Mouse (Mus musculus) kidney, adult 2 months (tissue): ENCODE measurements at regions not wholly inside any gene's neighbourhood (a gene's known extent, or its start where the extent isn't known, plus 50 kb on each side); places are given as distances from the start of the nearest gene placed in this dataset.

Experiments
- DNase-seq: peaks from one replicate; pipeline ENCODE4 v3.0.0; 2021
- H3K27ac ChIP-seq: fragments of 200-500 bp; 2 replicates; pipeline ENCODE4 v1.5.1; 2012; ENCODE audit warnings: low read depth, low read length, control low read depth, inconsistent platforms; ENCODE audit not compliant: insufficient read depth
- H3K27me3 ChIP-seq: fragments of 200-500 bp; replicated peaks from 2 replicates; pipeline ENCODE4 v1.6.1; 2012; ENCODE audit warnings: mild to moderate bottlenecking, moderate library complexity, low read length, inconsistent platforms; ENCODE audit not compliant: control insufficient read depth, insufficient read depth
- H3K36me3 ChIP-seq: fragments of 200-500 bp; 2 replicates; pipeline ENCODE4 v1.6.1; 2012; ENCODE audit warnings: mild to moderate bottlenecking, moderate library complexity, low read length, inconsistent platforms; ENCODE audit not compliant: control insufficient read depth, insufficient read depth
- H3K4me1 ChIP-seq: fragments of 200-500 bp; 2 replicates; pipeline ENCODE4 v1.6.1; 2011; ENCODE audit warnings: low read length; ENCODE audit not compliant: control insufficient read depth, insufficient read depth
- H3K4me3 ChIP-seq: fragments of 200-500 bp; 2 replicates; pipeline ENCODE4 v1.5.1; 2011; ENCODE audit warnings: mild to moderate bottlenecking, low read depth, low read length, control low read depth; ENCODE audit not compliant: insufficient read depth
- CTCF ChIP-seq: fragments of 200-500 bp; conservative IDR thresholded peaks from 2 replicates; pipeline ENCODE4 v1.5.1; 2011; ENCODE audit warnings: low read depth, mild to moderate bottlenecking, control low read depth, low read length, moderate library complexity, mixed read lengths; ENCODE audit not compliant: insufficient read depth, insufficient read length
- POLR2A ChIP-seq: fragments of 200-500 bp; IDR thresholded peaks from one replicate; pipeline ENCODE4 v1.6.1; 2011; ENCODE audit warnings: low read depth, low read length, control low read depth
- WGBS: fragments of 180-500 bp; shearing (Covaris S2); methylation state at CpG from one replicate; pipeline ENCODE4 v1.1.7; 2018; 5-methylcytosine and 5-hydroxymethylcytosine counted together

- no peak overlapping the region for H3K4me3 ChIP-seq
- no peak overlapping the region for H3K27ac ChIP-seq
- no peaks in the 10 kb centered on the region for H3K4me1 ChIP-seq
- no peaks in the 10 kb centered on the region for H3K36me3 ChIP-seq
- TF ChIP-seq CTCF (no peak), POLR2A (no peak)
- H3K27me3 ChIP-seq = no peaks in the 10 kb centered on the region
- WGBS = 40% methylated on average over 12 of the region's 12 CpGs
- DNase-seq = no peak
Measured at GRCm38 (mm10) chr13:107932423-107933032, 111.7 kb upstream of the Smim15 start.

DNA sequence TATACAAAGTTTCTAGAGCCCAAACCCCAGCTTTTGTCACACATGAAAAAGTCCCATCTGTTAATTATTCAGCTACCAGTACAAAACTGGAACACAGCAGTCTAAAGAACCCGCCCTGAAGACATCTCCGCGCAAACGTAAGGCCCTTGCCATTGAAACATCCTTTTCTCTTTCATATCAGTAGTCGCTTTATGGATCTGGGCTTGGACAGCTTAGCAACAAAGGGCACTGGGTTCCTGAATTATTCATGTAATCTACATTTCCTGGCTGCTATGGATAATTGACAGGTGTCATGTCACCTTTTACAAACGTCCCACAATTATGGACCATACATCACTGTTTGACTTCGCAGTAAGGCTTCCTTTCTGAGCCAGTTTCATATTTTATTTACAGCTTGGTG lies 113.0 kb upstream of the Smim15 start:
- Histone ChIP-seq H3K36me3 (no peaks in the 10 kb centered on the region), H3K4me1 (no peaks in the 10 kb centered on the region), H3K4me3 (no peak overlapping the region), H3K27ac (no peak overlapping the region), H3K27me3 (no peaks in the 10 kb centered on the region)
- no peak for DNase-seq
- TF ChIP-seq POLR2A (no peak), CTCF (no peak)
- WGBS = 88% methylated on average over 7 of the region's 7 CpGs

DNA sequence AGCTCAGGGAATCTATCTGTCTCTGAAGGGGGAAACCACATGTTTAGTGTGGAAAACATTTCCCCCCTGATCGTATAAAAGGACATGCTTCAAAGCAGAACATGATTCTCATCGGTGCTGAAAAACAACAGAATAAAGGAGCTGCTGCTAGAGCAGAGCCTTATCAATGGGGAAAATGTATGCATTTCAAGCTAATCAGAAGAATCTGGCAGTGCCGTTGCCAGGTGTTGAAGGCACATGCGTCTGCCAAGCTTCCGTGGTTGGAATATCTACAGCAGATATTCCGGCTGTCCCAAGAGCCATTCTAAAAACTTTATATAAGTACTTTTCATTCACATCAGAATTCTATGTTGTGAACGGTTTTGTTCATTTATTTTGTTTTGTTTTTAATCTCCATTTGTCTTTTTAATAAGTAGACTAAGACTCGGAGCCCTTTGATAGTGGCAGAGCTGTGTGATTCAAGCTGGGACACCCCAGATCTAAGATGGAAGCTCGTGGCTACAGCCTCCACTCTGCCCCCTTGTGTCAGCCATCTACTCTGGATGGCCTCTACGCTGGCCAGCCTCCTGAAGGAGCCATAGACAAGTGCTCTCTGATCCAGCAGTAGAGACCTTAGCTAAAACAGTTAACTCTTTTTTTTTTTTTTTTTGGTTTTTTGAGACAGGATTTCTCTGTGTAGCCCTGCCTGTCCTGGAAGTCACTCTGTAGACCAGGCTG lies 116.6 kb upstream of the Smim15 start:
- no peaks in the 10 kb centered on the region for H3K27me3 ChIP-seq
- peak; percentile 21 for DNase-seq
- 88% methylated on average over 10 of the region's 10 CpGs for WGBS
- H3K36me3 ChIP-seq = no peaks in the 10 kb centered on the region
- no peaks in the 10 kb centered on the region for H3K4me1 ChIP-seq
- H3K27ac ChIP-seq = no peak overlapping the region
- TF ChIP-seq CTCF (peak; percentile 34), POLR2A (no peak)
- H3K4me3 ChIP-seq = no peak overlapping the region

DNA sequence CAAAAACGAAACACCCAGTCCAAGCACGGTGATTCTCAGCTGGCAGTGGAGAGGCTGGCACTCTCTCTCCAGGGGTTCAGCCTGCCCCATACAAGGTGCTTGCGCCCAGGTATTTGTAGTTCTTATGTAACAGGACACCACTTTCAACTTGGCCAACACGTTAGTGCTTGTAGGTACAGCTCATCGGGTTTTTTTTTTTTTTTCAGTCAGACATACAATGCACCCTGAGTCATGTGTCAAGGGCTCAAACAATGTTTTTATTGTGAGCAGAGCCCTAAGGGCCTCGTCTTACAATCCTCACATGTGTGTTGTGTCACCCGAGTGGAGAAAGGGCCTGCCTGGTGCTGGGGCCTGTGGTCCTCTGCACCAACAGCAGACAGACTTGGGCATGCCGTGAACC lies 118.8 kb upstream of the Smim15 start:
- peak; percentile 6 for DNase-seq
- H3K27me3 ChIP-seq = no peaks in the 10 kb centered on the region
- TF ChIP-seq POLR2A (no peak), CTCF (no peak)
- no peak overlapping the region for H3K27ac ChIP-seq
- no peaks in the 10 kb centered on the region for H3K4me1 ChIP-seq
- 73% methylated on average over 8 of the region's 8 CpGs for WGBS
- H3K4me3 ChIP-seq = no peak overlapping the region
- H3K36me3 ChIP-seq = no peaks in the 10 kb centered on the region

- DNase-seq = no peak
- TF ChIP-seq CTCF = no peak
- no peak for TF ChIP-seq POLR2A
- Histone ChIP-seq H3K27me3 (no peaks in the 10 kb centered on the region), H3K36me3 (no peaks in the 10 kb centered on the region), H3K4me1 (no peaks in the 10 kb centered on the region), H3K4me3 (no peak overlapping the region), H3K27ac (no peak overlapping the region)
- 76% methylated on average over 19 of the region's 19 CpGs for WGBS
Measured at GRCm38 (mm10) chr13:107923129-107924114, 120.8 kb upstream of the Smim15 start.

DNA sequence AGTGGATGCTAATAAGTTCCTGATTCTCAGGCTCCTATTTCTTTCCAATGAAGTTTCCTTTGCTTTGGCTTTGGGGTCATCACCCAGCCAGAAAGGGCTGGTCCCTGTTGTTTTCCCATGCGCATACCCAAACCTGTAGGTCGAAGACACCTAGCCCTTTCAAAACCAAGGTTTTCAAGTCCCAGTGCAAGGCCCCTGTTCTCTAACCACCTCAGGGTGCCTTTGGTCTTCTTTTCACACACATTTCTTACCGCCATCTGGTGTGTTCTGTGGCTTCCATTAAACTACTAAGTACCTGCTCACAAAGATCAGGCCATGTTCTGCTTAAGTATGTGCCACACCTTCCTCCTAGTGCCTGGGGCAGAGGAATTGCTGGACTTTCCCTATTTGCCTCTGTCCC lies 124.8 kb upstream of the Smim15 start:
- Histone ChIP-seq H3K4me3 (no peak overlapping the region), H3K36me3 (no peaks in the 10 kb centered on the region), H3K4me1 (no peaks in the 10 kb centered on the region), H3K27ac (no peak overlapping the region), H3K27me3 (no peaks in the 10 kb centered on the region)
- WGBS = 90% methylated on average over 3 of the region's 3 CpGs
- no peak for TF ChIP-seq CTCF
- TF ChIP-seq POLR2A = no peak
- DNase-seq = no peak

- H3K27me3 ChIP-seq = no peaks in the 10 kb centered on the region
- TF ChIP-seq POLR2A (no peak), CTCF (no peak)
- H3K4me1 ChIP-seq = no peaks in the 10 kb centered on the region
- no peak overlapping the region for H3K4me3 ChIP-seq
- H3K27ac ChIP-seq = no peak overlapping the region
- H3K36me3 ChIP-seq = no peaks in the 10 kb centered on the region
- no peak for DNase-seq
- WGBS = 79% methylated on average over 7 of the region's 7 CpGs
Measured at GRCm38 (mm10) chr13:107918478-107918877, 125.8 kb upstream of the Smim15 start.
